Mouse (Mus musculus) brain, embryonic 14.5 days (tissue): ENCODE measurements around the gene Cela1. TPM values are rescaled to one million over a fixed set of nuclear protein-coding genes. Genes with fewer than 3 reads are reported as not detected.

ENCODE experiments used
- DNase-seq: peaks from one replicate; pipeline ENCODE4 v3.0.0-alpha.2; 2011; ENCODE audit warnings: low read depth
- CTCF ChIP-seq: fragments of 200-500 bp; IDR thresholded peaks from 2 replicates; pipeline ENCODE4 v1.5.1; 2012; ENCODE audit warnings: inconsistent platforms, mild to moderate bottlenecking, moderate library complexity, borderline replicate concordance; ENCODE audit not compliant: insufficient read depth, insufficient read length; ENCODE audit errors: extremely low read depth
- POLR2A ChIP-seq: fragments of 200-500 bp; IDR thresholded peaks from 2 replicates; pipeline ENCODE4 v1.6.1; 2012; ENCODE audit warnings: mild to moderate bottlenecking, inconsistent platforms, borderline replicate concordance; ENCODE audit not compliant: poor library complexity, insufficient read depth, insufficient read length, severe bottlenecking; ENCODE audit errors: extremely low read depth
- polyA plus RNA-seq: library from polyadenylated mRNA; depleted of rRNA; stranded (reverse); fragments of >200 nt; gene quantifications from 2 replicates; pipeline ENCODE4 v1.2.3, GENCODE M21; 2012

The Cela1 gene
- polyA plus RNA-seq, 1 experiment: 0.68 TPM

DNA sequence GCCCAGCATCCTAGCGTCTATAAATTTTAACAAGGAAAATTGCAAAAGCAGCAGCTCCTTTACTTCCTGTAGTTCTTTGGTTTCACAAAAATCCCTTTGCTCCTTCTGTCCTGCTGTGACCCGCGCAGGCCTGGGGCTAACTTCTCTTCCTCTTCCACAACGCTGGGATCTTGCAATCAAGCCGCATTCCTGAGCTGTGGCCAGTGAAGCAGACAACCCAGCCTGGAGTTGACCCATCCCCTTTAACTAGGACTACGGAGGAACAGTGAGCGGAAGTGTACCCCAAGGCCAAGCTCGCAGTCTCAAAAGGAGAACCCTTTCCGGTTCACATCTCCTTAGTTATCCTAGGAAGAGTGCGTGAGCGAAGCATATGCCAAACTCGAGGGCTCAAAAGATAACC lies 9.1 kb downstream of the Cela1 start:
- TF ChIP-seq CTCF: no peak
- TF ChIP-seq POLR2A: no peak
- no peak for DNase-seq

DNA sequence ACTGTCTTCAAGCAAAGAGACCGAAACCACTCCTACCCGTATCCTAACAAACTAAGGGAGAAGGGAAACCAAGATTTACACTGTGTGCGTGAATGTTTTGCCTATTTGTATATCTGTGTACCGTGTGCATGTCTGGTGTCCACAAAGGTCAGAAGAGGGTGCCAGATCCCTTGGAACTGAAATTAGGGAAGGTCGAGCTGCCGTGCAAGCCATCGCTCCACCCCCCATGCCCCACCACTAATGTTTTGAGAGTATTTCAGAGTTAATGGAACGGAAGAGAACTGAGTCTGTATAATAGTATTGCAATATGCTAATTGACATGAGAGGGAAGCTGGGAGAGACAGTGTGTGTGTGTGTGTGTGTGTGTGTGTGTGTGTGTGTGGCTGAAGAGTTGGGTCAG lies 10.0 kb downstream of the Cela1 start:
- no peak for DNase-seq
- TF ChIP-seq POLR2A (no peak), CTCF (no peak)

DNA sequence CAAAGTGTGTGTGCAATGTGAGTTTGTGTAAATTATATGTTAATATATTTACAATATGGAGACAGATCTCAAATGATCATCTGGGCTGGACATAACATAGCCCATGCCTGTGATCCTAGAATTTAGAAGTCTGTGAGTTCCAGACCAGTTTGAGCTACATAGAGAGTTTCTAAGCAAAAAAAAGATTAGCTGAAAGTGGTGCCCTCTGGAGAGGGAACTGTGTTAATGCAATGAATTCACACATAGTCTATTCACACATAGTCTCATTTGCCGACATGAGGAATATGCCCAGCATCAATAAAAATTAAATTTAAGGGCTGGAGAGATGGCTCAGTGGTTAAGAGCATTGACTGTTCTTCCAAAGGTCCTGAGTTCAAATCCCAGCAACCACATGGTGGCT lies 11.2 kb downstream of the Cela1 start:
- no peak for DNase-seq
- TF ChIP-seq CTCF (no peak), POLR2A (no peak)

DNA sequence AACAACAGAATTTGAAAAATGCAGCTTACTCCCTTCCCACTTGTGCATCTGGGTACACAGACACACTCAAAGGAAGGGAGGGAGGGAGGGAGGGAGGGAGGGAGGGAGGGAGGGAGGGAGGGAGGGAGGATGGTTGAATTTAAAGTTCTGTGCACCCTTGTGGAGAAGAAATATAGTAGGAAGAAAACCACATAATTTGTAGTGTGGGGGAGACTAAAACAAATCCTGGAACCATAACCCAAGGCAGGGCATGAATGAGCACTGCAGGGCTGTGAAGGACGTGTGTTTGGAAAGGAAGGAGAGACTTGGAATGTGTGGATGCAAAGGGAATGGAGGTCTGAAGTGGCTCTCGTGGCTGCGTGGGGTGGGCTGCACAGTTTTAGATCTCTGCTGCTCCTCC lies 12.2 kb downstream of the Cela1 start:
- DNase-seq: no peak
- TF ChIP-seq CTCF (no peak), POLR2A (no peak)

DNA sequence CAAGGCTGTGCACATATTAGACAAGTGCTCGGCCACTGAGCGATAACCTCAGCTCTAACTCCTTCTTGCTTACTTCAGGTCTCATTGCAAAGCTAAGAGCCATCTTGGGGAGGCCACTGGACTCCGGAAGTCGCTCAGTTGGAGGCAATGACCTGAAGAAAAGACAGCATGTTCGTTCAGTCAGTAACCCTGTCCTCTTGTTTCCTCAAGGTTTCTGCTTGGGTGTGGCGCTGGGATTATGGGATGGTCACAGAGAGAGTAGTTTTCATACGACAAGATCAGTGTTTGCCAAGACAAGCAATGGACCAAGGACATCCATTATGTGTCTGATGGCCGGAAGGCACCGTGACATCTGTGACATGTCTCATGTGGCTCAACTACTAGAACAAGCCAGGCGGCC lies 13.2 kb downstream of the Cela1 start:
- TF ChIP-seq POLR2A (no peak), CTCF (no peak)
- no peak for DNase-seq

DNA sequence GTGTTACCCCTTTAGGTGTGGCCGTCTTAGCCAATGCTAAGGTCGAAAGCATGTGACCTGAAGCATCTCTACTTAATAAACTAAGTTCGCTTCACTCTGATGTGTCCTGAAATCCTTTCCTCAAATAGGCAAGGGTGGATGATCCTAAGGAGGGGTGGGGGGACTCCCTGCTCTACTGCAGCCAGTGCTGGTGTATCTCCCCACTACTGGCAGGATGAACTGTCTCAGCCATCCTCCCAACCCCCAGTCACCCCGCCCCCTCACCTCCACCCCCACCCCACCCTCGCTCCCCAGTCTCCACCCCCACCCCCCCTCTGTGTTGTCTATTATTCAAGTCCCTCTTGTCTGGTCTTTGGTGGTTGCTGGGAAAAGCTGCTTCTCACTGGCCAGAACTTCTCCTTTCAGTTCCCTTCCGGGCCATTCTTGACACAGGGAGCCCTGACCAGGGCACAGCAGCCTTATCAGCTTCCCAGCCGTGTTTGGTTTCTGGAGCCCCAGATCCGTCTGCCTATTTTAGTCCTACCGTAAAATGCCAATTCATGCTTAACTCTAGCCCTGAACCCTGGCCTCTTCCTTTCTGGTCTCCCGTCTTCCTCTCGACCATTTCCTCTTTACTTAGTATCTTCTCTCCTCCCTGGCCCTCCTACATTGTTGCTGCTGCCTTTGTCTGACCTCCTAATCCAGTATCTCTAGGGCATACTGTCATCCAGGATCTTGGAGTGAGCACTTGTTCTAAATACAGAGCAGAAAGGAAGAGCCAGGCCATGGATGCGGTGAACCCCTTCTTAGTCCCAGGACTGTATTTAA lies 13.9 kb downstream of the Cela1 start:
- DNase-seq: no peak
- TF ChIP-seq CTCF (no peak), POLR2A (no peak)

DNA sequence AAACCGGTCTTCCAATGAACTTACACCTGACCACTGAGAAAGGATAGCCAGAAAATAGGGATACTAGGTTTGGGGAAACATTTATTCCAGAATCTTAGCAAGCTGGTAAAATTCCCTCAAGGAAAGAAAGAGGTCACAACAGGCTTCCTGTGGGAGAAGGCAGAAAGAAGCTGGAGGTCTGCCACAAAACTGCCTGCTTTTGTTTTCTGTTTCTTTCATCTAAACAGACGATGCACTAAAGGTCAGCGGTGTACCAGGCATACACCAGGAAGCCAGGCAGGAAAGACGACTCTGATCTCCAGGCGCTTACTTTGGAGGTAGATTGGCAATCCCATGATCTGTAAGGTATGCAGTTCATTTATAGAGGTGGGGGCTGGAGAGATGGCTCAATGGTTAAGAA lies 16.9 kb downstream of the Cela1 start:
- no peak for DNase-seq

DNA sequence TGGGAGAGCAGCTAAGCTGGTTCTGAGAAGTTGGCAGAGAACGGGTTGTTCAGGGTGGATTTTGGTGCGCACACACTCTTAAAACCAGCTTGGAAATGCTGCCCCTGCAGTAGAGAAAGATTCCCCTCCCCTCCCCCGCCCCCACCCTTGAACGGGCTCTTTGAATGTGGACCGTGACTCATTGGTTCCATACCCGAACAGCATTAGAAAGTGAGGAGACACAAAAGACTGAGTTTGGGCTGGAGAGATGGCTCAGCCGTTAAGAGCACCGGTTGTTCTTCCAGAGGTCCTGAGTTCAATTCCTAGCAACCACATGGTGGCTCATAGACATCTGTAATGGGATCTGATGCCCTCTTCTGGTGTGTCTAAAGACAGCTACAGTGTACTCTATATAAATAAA lies 17.7 kb downstream of the Cela1 start:
- no peak for TF ChIP-seq CTCF
- no peak for TF ChIP-seq POLR2A
- no peak for DNase-seq

More for the DNA sequence above, 16.9 kb downstream of the Cela1 start:
- TF ChIP-seq CTCF (no peak), POLR2A (no peak)

DNA sequence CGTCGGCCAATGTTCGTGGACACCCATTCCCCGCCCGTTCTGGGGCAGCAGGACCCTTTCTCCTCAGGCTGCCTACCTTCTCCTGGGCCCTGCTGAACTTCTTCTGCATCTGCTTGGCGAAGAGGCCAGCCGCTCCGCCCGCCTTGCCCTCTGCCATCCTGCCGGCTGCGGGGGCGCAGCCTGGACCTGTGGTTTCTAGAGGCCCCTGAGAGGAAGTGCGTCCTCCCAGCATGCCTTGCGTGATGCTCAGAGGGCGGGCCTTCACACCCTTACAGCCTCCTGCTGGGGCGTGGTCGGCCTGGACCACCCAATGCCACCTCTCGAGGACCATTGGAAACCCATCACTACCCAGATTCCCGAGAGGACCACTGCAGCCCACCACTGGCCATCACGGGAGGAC lies 18.4 kb downstream of the Cela1 start, which contains the start of gene Bin2:
Bin2 (minus strand) TSS at position 217 of the 400 bp plus-strand sequence.
- DNase-seq: no peak
- TF ChIP-seq CTCF (no peak), POLR2A (no peak)

DNA sequence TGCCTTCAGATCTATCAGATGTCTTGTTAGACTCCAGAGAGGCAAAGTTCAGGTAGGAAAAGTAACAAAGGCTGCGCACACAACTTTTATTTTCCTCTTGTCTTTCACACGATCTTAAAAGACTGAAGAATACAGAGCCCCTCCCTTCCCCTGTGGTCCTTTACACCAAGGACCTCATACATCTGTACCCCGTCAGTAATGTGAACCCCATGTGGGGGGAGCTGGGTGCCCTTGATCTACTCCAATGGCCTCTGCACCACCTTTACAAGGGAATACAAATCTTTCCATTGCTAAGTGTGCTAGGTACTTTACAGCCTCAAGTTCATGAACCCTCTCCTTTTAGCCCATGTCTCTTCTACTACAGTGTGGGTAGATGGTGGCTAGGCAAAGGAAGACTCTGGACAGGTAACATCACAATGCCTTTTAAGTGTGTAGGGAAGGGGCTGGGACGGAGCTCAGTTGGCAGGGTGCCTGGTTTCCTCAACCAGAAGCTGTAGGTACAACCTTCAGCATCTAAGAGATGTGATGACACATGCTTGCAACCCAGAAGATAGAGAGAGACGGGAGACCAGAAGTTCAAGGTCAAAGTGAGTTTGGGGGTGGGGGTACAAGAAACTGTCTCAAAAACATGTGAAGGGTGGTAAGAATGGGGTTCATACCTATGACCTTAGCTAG lies 19.7 kb downstream of the Cela1 start:
- no peak for DNase-seq
- TF ChIP-seq POLR2A: no peak
- no peak for TF ChIP-seq CTCF

DNA sequence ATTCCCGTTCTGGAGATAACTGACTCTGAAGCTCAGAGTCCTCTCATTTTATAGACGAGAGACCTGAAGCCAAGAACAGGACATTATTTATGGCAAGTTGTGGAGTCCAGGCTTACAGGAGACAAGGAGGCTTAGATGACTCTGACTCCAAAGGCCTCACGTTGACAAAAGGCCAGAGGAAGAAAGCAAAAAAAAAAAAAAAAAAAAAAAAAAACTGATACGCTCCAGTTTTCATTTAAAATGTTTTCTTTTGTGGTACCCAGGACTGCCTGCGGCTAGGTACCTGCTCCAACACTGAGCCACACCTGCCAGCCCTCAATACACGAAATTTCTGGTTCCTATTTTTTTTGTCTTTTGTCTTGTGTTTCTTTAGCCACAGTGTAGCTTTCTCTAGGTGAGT lies 20.3 kb downstream of the Cela1 start:
- TF ChIP-seq CTCF (no peak), POLR2A (no peak)
- DNase-seq: no peak

DNA sequence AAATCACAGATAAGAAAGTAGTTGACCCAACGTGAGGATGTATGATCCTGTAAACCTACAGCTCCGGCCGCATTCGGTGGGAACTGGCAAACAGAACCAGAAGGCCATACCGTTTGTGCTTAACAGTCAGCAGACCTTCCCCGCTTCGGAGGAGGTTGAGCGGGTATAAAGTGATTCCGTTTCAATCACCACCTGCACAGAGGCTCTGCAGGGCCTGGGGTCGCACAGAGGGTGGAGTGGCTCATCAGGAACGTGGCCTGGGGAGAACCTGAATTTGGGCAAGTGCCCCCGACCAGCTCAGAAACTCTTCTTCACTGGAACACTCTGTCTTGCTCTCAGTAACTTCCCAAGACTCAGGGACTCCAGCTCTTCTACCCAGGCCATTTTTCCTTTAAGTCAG lies 20.9 kb downstream of the Cela1 start:
- no peak for TF ChIP-seq CTCF
- TF ChIP-seq POLR2A: no peak
- DNase-seq: no peak

DNA sequence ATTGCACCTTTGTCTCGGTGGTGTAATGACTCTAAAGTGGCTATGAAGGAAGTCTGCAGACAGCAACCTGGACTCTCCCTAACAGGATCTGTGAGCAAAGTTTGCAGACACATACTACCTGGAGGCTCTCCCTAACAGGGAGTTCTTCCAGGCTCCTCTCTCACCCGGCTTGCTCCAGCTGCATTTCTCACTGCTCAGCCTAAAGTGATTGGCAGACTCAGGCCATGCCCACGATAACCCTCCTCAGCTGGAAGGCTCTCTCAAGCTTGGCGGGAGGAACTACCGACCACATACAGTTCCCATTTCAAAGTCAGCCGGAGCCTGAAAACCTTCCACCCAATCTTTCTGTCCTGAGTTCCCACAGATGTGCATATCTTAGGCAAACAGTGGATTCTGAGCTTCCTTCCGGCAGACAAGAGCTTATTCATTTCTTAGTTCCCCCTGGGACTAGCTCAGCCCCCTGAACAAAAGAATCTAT lies 21.5 kb downstream of the Cela1 start:
- no peak for TF ChIP-seq CTCF
- no peak for TF ChIP-seq POLR2A

More for the DNA sequence above, 21.5 kb downstream of the Cela1 start:
- peak; percentile 18 for DNase-seq
